Mouse (Mus musculus): ENCODE results near the gene Aspa. TPM values are rescaled to one million over a fixed set of nuclear protein-coding genes. Genes with fewer than 3 reads are reported as not detected.

Aspa gene
- polyA plus RNA-seq, 1 experiment from 2014 or later = 0.94 TPM

Other genes with a start within 250 kb of the Aspa start
- gene Itgae, start 239.0 kb downstream of the Aspa start, polyA plus RNA-seq (2015; fragmentation: Nextera tagmentation; extraction: Ambion mirVana) = 0.19 and 0.35 TPM in 2 replicates
- gene Haspin, start 191.3 kb downstream of the Aspa start, polyA plus RNA-seq (2015; fragmentation: Nextera tagmentation; extraction: Ambion mirVana) = 15.2 and 16.5 TPM in 2 replicates
- gene P2rx5, start 169.2 kb downstream of the Aspa start, polyA plus RNA-seq (2015; fragmentation: Nextera tagmentation; extraction: Ambion mirVana) = 0.09 TPM in 1 of 2 replicates, not detected in the other
- 118 and 126 TPM in 2 replicates for gene Emc6, start 152.6 kb downstream of the Aspa start, polyA plus RNA-seq (2015; fragmentation: Nextera tagmentation; extraction: Ambion mirVana)
- gene Tax1bp3, start 152.5 kb downstream of the Aspa start, polyA plus RNA-seq (2015; fragmentation: Nextera tagmentation; extraction: Ambion mirVana) = 208 and 212 TPM in 2 replicates
- 23.8 and 25.1 TPM in 2 replicates for gene Ctns, start 130.6 kb downstream of the Aspa start, polyA plus RNA-seq (2015; fragmentation: Nextera tagmentation; extraction: Ambion mirVana)
- 6.2 and 8.1 TPM in 2 replicates for gene Shpk, start 130.1 kb downstream of the Aspa start, polyA plus RNA-seq (2015; fragmentation: Nextera tagmentation; extraction: Ambion mirVana)
- 0.10 TPM in 2 replicates for gene Trpv1, start 95.3 kb downstream of the Aspa start, polyA plus RNA-seq (2015; fragmentation: Nextera tagmentation; extraction: Ambion mirVana)
- gene Trpv3, start 62.2 kb downstream of the Aspa start, polyA plus RNA-seq (2015; fragmentation: Nextera tagmentation; extraction: Ambion mirVana) = 0.04 and 0.10 TPM in 2 replicates
- gene Gm49340, start 145 bp upstream of the Aspa start, polyA plus RNA-seq (2015; fragmentation: Nextera tagmentation; extraction: Ambion mirVana) = not detected in 2 replicates
- gene Spata22, start 145 bp upstream of the Aspa start, polyA plus RNA-seq (2015; fragmentation: Nextera tagmentation; extraction: Ambion mirVana) = 0.18 and 0.47 TPM in 2 replicates
- not detected in 2 replicates for gene Olfr20, start 21.2 kb upstream of the Aspa start, polyA plus RNA-seq (2015; fragmentation: Nextera tagmentation; extraction: Ambion mirVana)
- not detected in 2 replicates for gene Olfr376, start 41.6 kb upstream of the Aspa start, polyA plus RNA-seq (2015; fragmentation: Nextera tagmentation; extraction: Ambion mirVana)
- not detected in 2 replicates for gene Olfr1, start 70.0 kb upstream of the Aspa start, polyA plus RNA-seq (2015; fragmentation: Nextera tagmentation; extraction: Ambion mirVana)
- not detected in 2 replicates for gene Olfr378, start 98.9 kb upstream of the Aspa start, polyA plus RNA-seq (2015; fragmentation: Nextera tagmentation; extraction: Ambion mirVana)
- not detected in 2 replicates for gene Olfr380, start 127.9 kb upstream of the Aspa start, polyA plus RNA-seq (2015; fragmentation: Nextera tagmentation; extraction: Ambion mirVana)
- not detected in 2 replicates for gene Olfr381, start 162.0 kb upstream of the Aspa start, polyA plus RNA-seq (2015; fragmentation: Nextera tagmentation; extraction: Ambion mirVana)
- gene Olfr382, start 187.6 kb upstream of the Aspa start, polyA plus RNA-seq (2015; fragmentation: Nextera tagmentation; extraction: Ambion mirVana) = not detected in 2 replicates

All from intestine, embryonic 15.5 days (tissue).